Mouse (Mus musculus): Measurements from ENCODE around the gene Lgals3bp.

DNA sequence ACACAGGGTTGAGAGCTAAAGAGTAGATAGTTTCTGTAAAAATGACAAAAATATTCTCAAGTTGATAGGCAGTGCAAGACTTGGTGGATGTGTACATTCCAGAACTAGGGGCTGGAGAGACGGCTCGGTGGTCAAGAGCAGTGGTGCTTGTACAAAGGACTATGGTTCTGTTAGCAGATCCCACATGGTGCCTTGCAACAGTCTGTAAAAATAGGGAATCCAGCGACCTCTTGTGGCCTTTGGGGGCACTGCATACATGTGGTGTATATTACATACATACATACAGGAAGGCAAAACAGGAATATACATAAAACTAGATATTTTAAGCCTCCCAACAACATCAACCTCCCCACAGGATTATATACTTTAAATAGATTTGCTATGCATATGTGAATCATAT is 33.6 kb downstream of the Lgals3bp start:
- TF ChIP-seq EP300 (IDR thresholded peaks at IDR 0.05; ENCODE audit: low read depth) (no peak), CTCF (IDR thresholded peaks at IDR 0.05; ENCODE audit: low read depth) (peak; percentile 55)
